Mouse (Mus musculus): ENCODE measurements around the gene Unc13a. TPM values are rescaled to one million over a fixed set of nuclear protein-coding genes. Genes with fewer than 3 reads are reported as not detected.

Gene Unc13a
- polyA plus RNA-seq, 1 experiment from 2014 or later: 6.5 TPM

Small RNA genes lying within 50 kb of the gene (microRNA-seq; reads per million reads assigned to microRNA genes)
- gene Mir6769b (ENCODE audit: insufficient number of aligned reads): not detected

Other genes with a start within 250 kb of the Unc13a start
- gene Abhd8, start 208.1 kb downstream of the Unc13a start, polyA plus RNA-seq (2014; fragmentation: Nextera tagmentation; extraction: Ambion mirVana): 76.6 and 76.7 TPM in 2 replicates
- gene Mrpl34, start 206.8 kb downstream of the Unc13a start, polyA plus RNA-seq (2014; fragmentation: Nextera tagmentation; extraction: Ambion mirVana): 186 TPM in 2 replicates
- gene Dda1, start 202.6 kb downstream of the Unc13a start, polyA plus RNA-seq (2014; fragmentation: Nextera tagmentation; extraction: Ambion mirVana): 133 and 146 TPM in 2 replicates
- 5.7 and 9.3 TPM in 2 replicates for gene Ano8, start 185.8 kb downstream of the Unc13a start, polyA plus RNA-seq (2014; fragmentation: Nextera tagmentation; extraction: Ambion mirVana)
- 7.9 and 10.8 TPM in 2 replicates for gene Gtpbp3, start 183.7 kb downstream of the Unc13a start, polyA plus RNA-seq (2014; fragmentation: Nextera tagmentation; extraction: Ambion mirVana)
- gene Plvap, start 160.0 kb downstream of the Unc13a start, polyA plus RNA-seq (2014; fragmentation: Nextera tagmentation; extraction: Ambion mirVana): 42.5 and 43.4 TPM in 2 replicates
- gene Ccdc194, start 146.0 kb downstream of the Unc13a start, polyA plus RNA-seq (2014; fragmentation: Nextera tagmentation; extraction: Ambion mirVana): 0.29 TPM in 1 of 2 replicates, not detected in the other
- gene Bst2, start 134.3 kb downstream of the Unc13a start, polyA plus RNA-seq (2014; fragmentation: Nextera tagmentation; extraction: Ambion mirVana): 3.1 and 4.9 TPM in 2 replicates
- gene Mvb12a, start 128.8 kb downstream of the Unc13a start, polyA plus RNA-seq (2014; fragmentation: Nextera tagmentation; extraction: Ambion mirVana): 50.1 and 62.8 TPM in 2 replicates
- gene Tmem221, start 112.9 kb downstream of the Unc13a start, polyA plus RNA-seq (2014; fragmentation: Nextera tagmentation; extraction: Ambion mirVana): 0.15 TPM in 1 of 2 replicates, not detected in the other
- gene Nxnl1, start 105.2 kb downstream of the Unc13a start, polyA plus RNA-seq (2014; fragmentation: Nextera tagmentation; extraction: Ambion mirVana): not detected in 2 replicates
- gene Slc27a1, start 102.9 kb downstream of the Unc13a start, polyA plus RNA-seq (2014; fragmentation: Nextera tagmentation; extraction: Ambion mirVana): 18.4 and 19.1 TPM in 2 replicates
- 218 and 238 TPM in 2 replicates for gene Pgls, start 79.6 kb downstream of the Unc13a start, polyA plus RNA-seq (2014; fragmentation: Nextera tagmentation; extraction: Ambion mirVana)
- gene Fam129c, start 74.1 kb downstream of the Unc13a start, polyA plus RNA-seq (2014; fragmentation: Nextera tagmentation; extraction: Ambion mirVana): 3.2 and 4.3 TPM in 2 replicates
- 41.8 and 48.6 TPM in 2 replicates for gene Colgalt1, start 60.8 kb downstream of the Unc13a start, polyA plus RNA-seq (2014; fragmentation: Nextera tagmentation; extraction: Ambion mirVana)
- 2.3 TPM in 2 replicates for gene Jak3, start 4.5 kb upstream of the Unc13a start, polyA plus RNA-seq (2014; fragmentation: Nextera tagmentation; extraction: Ambion mirVana)
- not detected in 2 replicates for gene Insl3, start 17.5 kb upstream of the Unc13a start, polyA plus RNA-seq (2014; fragmentation: Nextera tagmentation; extraction: Ambion mirVana)
- gene B3gnt3, start 30.0 kb upstream of the Unc13a start, polyA plus RNA-seq (2014; fragmentation: Nextera tagmentation; extraction: Ambion mirVana): 0.51 and 0.64 TPM in 2 replicates
- gene Fcho1, start 54.0 kb upstream of the Unc13a start, polyA plus RNA-seq (2014; fragmentation: Nextera tagmentation; extraction: Ambion mirVana): 21.3 and 23.2 TPM in 2 replicates
- gene Zfp709, start 210.3 kb upstream of the Unc13a start, polyA plus RNA-seq (2014; fragmentation: Nextera tagmentation; extraction: Ambion mirVana): 5.8 and 6.2 TPM in 2 replicates
- 9.5 and 9.7 TPM in 2 replicates for gene Zfp882, start 236.9 kb upstream of the Unc13a start, polyA plus RNA-seq (2014; fragmentation: Nextera tagmentation; extraction: Ambion mirVana)
- gene Zfp617, start 236.9 kb upstream of the Unc13a start, polyA plus RNA-seq (2014; fragmentation: Nextera tagmentation; extraction: Ambion mirVana): 39.6 and 40.5 TPM in 2 replicates